Mouse (Mus musculus): ENCODE measurements at regions not wholly inside any gene's neighbourhood (a gene's known extent, or its start where the extent isn't known, plus 50 kb on each side); places are given as distances from the start of the nearest gene placed in this dataset.

DNA sequence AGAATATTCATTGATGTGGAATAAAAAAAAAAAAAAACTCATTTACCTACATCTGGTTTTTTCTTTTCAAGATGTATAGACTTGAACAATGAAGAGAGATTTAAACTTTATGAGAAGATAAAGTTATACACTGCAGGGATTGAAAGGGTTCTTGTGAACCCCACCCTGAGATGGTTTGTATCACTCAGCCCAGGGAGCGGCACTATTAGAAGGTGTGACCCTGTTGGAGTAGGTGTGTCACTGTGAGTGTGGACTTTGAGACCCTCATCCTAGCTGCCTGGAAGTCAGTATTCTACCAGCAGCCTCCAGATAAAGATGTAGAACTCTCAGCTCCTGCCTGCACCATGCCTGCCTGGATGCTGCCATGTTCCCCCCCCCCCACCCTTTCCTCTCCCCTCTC, 182.7 kb upstream of the Hnrnpa3 start:
- no peak for ATAC-seq (replicated peaks; ENCODE audit: poor library complexity)

GRCm38 (mm10) chr2:75477076-75477475, 182.0 kb upstream of the Hnrnpa3 start:
- ATAC-seq (replicated peaks; ENCODE audit: poor library complexity) = no peak

DNA sequence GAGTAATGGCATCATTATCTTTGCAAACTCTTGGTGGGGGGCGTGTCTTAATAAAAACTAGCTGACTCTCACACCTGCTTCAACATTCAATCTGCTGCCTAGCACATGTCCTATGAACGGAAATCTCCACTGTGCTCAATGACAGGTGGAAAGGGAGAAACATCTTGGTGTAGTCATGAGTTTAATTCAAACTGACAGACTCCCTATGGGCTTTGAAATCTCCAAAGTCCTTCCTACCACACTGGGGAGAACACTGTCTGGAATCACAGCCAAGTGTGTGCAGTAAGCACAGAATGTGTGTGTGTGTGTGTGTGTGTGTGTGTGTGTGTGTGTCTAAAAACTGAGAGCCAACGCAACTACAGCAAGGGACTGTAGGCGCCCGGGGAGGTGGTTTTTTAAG, 179.5 kb upstream of the Hnrnpa3 start:
- peak; percentile 26; the same call in 1 of the 2 replicates for ATAC-seq (replicated peaks; ENCODE audit: poor library complexity)

GRCm38 (mm10) chr2:75481863-75482262, 177.2 kb upstream of the Hnrnpa3 start:
- no peak for ATAC-seq (replicated peaks; ENCODE audit: poor library complexity)

GRCm38 (mm10) chr2:75482484-75482883, 176.6 kb upstream of the Hnrnpa3 start:
- ATAC-seq (replicated peaks; ENCODE audit: poor library complexity) = peak; percentile 46; the same call in 1 of the 2 replicates

DNA sequence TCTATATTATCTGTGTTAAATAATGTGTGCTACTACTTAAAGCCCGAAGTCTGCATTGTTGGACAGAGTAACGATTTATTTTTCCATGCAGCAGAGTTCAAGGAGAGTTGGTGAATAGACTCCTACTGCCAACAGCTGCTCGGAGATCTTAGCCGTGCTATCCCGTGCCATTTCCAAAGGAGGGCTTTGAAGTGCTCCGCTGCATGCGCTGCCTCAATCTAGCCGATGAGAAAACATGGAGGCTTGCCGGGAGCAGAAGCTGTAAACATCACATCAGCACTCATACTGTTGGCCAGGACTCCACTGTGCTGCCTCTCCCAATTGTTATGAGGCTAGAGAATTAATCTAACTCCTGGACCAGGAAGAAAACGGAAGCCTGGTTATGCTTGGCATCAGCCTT, 174.1 kb upstream of the Hnrnpa3 start:
- no peak for ATAC-seq (replicated peaks; ENCODE audit: poor library complexity)

GRCm38 (mm10) chr2:75491150-75491549, 167.9 kb upstream of the Hnrnpa3 start:
- no peak for ATAC-seq (replicated peaks; ENCODE audit: poor library complexity)

- no peak for ATAC-seq (replicated peaks; ENCODE audit: poor library complexity)
These were observed 167.1 kb upstream of the Hnrnpa3 start for GRCm38 (mm10) chr2:75491789-75492500.

- no peak for ATAC-seq (replicated peaks; ENCODE audit: poor library complexity)
These were observed 166.6 kb upstream of the Hnrnpa3 start for GRCm38 (mm10) chr2:75492501-75492898.

GRCm38 (mm10) chr2:75496606-75497240, 162.3 kb upstream of the Hnrnpa3 start:
- ATAC-seq (replicated peaks; ENCODE audit: poor library complexity) = no peak

DNA sequence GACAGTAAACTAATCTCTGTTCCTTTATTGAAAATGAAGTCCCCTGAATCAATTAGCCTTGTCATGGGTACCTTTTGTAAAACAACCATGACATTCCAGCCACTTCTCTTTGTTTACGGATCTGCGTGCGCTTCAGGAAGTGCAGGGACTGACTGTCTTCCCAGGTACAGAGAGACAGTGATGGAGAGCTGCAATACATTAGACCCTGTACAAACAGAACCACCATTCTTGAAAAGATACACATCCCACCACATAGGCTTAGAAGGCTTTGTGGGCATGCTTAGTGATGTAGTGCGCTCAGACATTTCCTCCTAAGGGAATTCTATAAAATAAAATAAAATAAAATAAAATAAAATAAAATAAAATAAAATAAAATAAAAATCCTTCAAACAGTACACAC, 148.8 kb upstream of the Hnrnpa3 start:
- no peak for ATAC-seq (replicated peaks; ENCODE audit: poor library complexity)

- no peak for ATAC-seq (replicated peaks; ENCODE audit: poor library complexity)
These were observed 146.5 kb upstream of the Hnrnpa3 start for GRCm38 (mm10) chr2:75512422-75513170.

GRCm38 (mm10) chr2:75514171-75514570, 144.9 kb upstream of the Hnrnpa3 start:
- no peak for ATAC-seq (replicated peaks; ENCODE audit: poor library complexity)

DNA sequence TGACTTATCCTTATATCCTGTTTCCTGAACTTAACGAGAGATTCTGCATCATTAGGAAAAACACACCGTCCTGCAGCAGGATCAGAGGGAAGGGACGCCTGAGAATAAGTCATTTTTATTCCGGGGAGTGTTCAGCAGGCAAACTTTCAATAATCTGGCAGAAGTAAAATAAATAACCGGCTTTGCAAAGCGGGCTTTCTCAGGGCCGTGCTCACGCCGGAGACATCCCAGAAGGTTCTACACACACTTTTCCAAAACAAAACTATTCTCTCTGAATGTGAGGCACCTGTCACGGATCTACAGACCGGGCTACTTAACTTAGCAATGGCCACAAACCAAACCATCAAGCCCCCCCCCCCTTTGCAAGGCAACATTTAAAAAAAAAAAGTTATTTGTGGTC, 142.8 kb upstream of the Hnrnpa3 start:
- no peak for ATAC-seq (replicated peaks; ENCODE audit: poor library complexity)

DNA sequence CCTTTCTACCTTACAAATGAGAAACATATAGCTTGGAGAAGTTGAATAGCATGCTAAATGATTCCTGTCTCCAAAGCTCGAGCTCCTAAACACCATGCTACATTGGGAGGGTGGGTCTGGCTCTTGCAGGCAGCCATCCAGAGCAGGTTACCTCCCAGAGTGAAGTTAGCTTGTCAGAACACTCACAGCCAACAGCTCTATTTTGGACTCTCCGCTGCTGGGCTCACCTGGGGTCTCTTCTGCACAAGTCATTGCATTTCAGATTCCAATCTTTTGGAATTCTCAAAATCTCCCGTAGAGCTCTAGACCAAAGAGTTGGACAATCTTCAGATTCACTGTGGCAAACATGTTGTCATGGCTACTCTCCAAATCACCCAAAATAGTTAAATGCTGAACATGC, 142.0 kb upstream of the Hnrnpa3 start:
- no peak for ATAC-seq (replicated peaks; ENCODE audit: poor library complexity)

DNA sequence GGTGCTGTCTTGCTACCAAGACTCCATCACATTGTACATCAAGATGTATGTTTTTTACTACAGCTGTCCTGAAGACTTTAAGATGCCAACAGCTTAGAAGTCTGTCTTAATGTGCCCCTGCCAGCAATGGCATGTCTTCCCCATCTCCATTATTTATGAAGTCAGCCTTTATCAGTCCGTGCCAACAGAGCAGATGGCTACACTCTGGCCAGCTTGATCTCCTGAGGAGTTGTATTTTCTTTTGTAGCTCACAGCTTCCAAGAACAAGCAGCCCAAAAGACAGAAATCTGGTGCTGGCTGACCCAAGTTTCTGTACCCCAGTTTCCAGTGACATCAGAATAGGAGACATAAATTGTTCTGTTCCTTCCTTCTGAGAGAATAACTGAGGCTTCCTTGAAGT, 140.5 kb upstream of the Hnrnpa3 start:
- no peak for ATAC-seq (replicated peaks; ENCODE audit: poor library complexity)

GRCm38 (mm10) chr2:75525562-75525961, 133.5 kb upstream of the Hnrnpa3 start:
- no peak for ATAC-seq (replicated peaks; ENCODE audit: poor library complexity)

GRCm38 (mm10) chr2:75528706-75529105, 130.4 kb upstream of the Hnrnpa3 start:
- ATAC-seq (replicated peaks; ENCODE audit: poor library complexity) = no peak

DNA sequence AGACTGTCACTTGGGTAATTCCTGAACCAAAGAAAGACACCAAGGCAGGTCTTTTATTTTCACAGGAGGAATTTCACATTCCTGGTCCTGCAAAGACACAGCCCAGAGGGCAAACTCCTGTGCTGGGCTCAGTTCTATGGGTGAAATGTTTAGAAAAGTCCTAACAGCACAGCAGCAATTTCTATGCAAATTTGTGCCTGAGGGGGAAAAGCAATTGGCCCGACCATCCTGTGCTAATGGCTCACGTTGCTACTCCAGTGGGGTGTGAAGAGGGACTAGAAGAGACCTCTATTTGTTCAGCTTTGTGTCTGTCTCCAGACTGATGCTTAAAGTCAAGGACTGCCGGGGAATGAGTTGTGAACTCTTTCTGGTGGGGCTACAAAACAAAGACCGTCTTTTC, 120.9 kb upstream of the Hnrnpa3 start:
- no peak for ATAC-seq (replicated peaks; ENCODE audit: poor library complexity)

DNA sequence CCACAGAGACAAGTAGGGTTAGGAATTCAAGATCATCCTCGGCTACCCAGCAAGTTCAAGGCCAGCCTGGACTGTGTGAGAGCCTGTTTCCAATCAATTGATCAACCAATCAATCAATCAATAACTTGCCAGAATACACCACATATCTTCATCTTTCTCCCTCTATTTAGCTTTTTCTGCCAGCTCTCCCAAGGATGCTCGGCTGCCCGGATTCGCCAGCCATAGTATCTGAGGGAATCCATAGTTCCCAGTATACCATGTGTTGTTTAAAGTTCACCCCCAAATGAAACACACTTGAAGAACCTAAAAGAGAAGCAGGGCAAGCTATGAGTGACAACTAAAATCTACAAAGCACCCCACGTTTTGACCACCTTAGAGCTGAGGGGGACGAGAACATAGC, 119.3 kb upstream of the Hnrnpa3 start:
- ATAC-seq (replicated peaks; ENCODE audit: poor library complexity) = no peak

DNA sequence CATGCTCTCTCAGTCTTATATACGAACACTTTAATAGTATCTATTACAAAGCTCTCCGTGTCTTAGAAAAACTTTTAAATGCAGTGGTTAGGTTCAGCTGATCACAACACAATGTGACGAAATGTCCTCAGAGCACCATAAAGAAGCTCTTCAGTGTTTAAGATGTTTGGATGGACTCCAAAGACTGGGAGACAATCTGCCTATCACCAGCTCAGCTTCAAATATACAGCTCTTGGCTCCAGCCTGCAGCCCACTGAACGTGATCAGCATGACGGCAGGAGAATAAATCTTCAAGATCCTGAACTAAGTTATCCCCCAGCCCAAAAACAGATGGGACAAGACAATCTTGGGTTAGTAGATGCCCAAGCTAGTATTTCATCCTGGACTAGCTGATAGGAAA, 116.7 kb upstream of the Hnrnpa3 start:
- no peak for ATAC-seq (replicated peaks; ENCODE audit: poor library complexity)

DNA sequence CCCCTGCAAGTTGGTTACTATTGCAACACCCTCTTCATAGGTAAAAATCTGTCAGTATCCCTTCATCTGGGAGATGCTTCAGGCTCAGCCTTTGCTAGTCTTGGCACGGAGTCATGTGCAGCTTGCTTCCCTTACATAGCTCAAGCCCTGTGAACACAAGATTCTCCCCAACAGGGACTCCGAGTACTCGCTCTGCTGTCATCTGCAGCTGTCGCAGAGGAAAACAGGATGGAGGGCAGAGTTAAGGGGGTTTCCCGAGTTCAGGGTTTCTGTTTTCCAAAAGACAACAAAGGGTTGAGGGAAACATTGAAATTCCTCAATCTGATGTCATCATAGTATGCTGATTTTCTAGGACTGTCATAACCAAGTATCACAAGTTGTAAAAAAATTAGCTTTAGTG, 116.3 kb upstream of the Hnrnpa3 start:
- no peak for ATAC-seq (replicated peaks; ENCODE audit: poor library complexity)

Data from megakaryocyte progenitor cell, adult 5-6 weeks (primary cell).